Mouse (Mus musculus) E14TG2a.4 (cell line): ENCODE measurements around the gene Gm38394.

Source experiments
- CTCF ChIP-seq: conservative IDR thresholded peaks from 2 replicates; pipeline ENCODE4 v1.5.1; 2014; ENCODE audit warnings: low read length
- NANOG ChIP-seq: IDR thresholded peaks from 2 replicates; pipeline ENCODE4 v1.6.1; 2014; ENCODE audit warnings: borderline replicate concordance, low read length, mixed read lengths
- POU5F1 ChIP-seq: IDR thresholded peaks from 2 replicates; pipeline ENCODE4 v1.6.1; 2014; ENCODE audit warnings: low read length, borderline replicate concordance

DNA sequence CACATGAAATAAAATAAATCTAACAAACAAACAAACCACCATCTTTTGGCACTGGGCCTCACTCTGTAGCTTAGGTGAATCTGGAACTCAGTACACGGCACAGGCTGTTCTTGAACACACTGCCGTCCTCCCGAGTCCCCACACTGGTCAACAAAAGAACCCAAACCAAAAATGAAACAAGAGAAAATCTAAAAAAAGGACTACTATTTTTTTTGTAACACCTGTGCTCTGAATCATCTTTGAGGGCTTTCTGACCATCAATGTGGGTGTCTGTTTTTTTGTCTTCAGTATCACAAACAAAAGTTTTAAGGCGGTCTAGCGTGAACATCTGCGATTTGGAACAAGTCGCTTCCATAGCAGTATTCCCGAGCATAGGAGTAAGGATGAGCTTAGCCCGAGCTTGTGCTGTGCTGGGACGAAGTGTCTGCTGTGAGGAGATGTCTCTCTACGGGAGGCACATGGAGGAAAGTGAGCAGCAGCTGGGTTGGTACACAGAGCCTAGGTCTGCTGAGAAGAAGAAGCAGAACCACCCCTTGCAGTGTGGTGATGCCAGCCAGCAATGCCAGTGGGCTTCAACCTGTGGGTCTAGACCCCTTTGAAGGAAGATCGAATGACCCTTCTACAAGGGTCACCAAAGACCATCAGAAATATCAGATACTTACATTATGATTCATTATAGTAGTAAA lies 37.0 kb upstream of the Gm38394 start:
- TF ChIP-seq CTCF = no peak
- no peak for TF ChIP-seq NANOG
- TF ChIP-seq POU5F1 = no peak
